ENCODE assay signal across 16 mouse cellular contexts in the genomic region with DNA sequence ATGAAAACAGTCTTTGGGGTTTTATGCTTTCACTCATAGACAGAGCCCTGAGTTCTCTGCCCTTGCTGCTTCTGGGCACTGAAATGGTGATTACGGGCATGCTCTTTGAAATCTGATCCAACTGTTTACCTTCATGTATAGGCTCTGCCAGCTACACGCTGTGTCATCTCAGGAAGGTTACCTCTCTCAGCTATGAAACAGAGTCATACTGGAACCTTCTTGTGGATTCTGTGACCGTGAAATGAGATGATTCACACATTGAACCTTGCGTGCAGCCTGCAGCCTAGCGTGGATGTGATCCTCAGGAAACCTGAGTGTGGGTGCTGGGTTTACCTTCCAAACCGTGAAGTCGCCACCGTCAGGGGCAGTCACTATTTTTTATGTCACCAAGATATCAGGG.
"Had no signal": no experiment of that assay in that cellular context is flagged by ENCODE, and none has a peak within 500 bp of the region (broad histone marks: within the 10 kb centered on the region; RNA-seq: fewer than 3 reads in every experiment).

No protein-coding gene starts in this region.

- H3K36me3 ChIP-seq: neural tube, embryonic 13.5 days; neural tube, embryonic 15.5 days; stomach, embryonic 15.5 days had no signal

- DNase-seq: retina, postnatal 1 day; right cerebral cortex, adult 18-20 months; right cerebral cortex, postnatal 14 days; right cerebral cortex, postnatal 25 days; right cerebral cortex, postnatal 4 days; spleen, adult 18-20 months; thymus, adult 18-20 months; thymus, adult 2 months; thymus, postnatal 14 days; thymus, postnatal 25 days; thymus, postnatal 36 days; thymus, postnatal 4 days had no signal

- H3K9ac ChIP-seq: neural tube, embryonic 13.5 days; neural tube, embryonic 15.5 days; stomach, embryonic 15.5 days had no signal

- H3K4me2 ChIP-seq: neural tube, embryonic 13.5 days; neural tube, embryonic 15.5 days; stomach, embryonic 15.5 days had no signal

- H3K27ac ChIP-seq: neural tube, embryonic 13.5 days; neural tube, embryonic 15.5 days; stomach, embryonic 15.5 days; stomach, postnatal 0 days had no signal

- H3K9me3 ChIP-seq: neural tube, embryonic 13.5 days; neural tube, embryonic 15.5 days; stomach, embryonic 15.5 days had no signal

- H3K4me3 ChIP-seq: neural tube, embryonic 13.5 days; neural tube, embryonic 15.5 days; stomach, embryonic 15.5 days had no signal

- H3K27me3 ChIP-seq: neural tube, embryonic 13.5 days had no signal
